ENCODE assay signal across 23 mouse cellular contexts in the genomic region with DNA sequence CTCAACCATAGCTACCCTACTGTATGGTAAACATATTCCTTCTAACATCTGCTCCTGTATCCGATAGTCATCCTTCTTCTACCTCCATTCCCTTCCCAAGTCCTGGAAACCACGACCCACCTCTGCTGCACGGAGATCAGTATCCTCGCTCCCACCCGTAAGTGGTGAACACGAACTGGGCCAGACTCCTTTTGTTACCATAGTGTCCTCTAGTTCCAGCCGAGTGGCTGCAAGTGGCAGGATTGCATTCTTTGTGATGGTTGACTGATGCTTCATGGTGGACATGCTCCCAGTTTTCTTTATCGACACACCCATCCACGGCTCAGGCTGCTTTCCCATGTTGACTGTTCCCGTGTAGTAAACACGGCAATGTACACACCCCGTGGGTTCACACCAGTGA.
DNase-seq lines count a peak whose midpoint lies in the region; ATAC-seq lines count a peak whose summit lies in the region.
"Had no signal": no experiment of that assay in that cellular context is flagged by ENCODE, and none has a peak within 500 bp of the region (broad histone marks: within the 10 kb centered on the region; RNA-seq: fewer than 3 reads in every experiment).

No protein-coding gene starts in this region.

- no peak overlapping the region for H3K4me2 ChIP-seq in embryonic facial prominence, embryonic 13.5 days
- no peak overlapping the region for H3K4me2 ChIP-seq in kidney, embryonic 15.5 days
- H3K4me2 ChIP-seq: embryonic facial prominence, embryonic 12.5 days; forebrain, embryonic 12.5 days; heart, embryonic 13.5 days; hindbrain, embryonic 12.5 days had no signal

- ATAC-seq in embryonic facial prominence, embryonic 13.5 days (ENCODE audit: insufficient number of reproducible peaks, insufficient read depth, low FRiP score, low TSS enrichment, low read depth): no peak
- ATAC-seq in kidney, embryonic 15.5 days (replicated peaks; ENCODE audit: low FRiP score): no peak
- no peak for ATAC-seq in megakaryocyte-erythroid progenitor cell, adult 5-6 weeks (replicated peaks; ENCODE audit: low FRiP score, low TSS enrichment, poor library complexity, severe bottlenecking)
- ATAC-seq: CD4-positive, CD25-positive, alpha-beta regulatory T cell, adult 4 months; forebrain, embryonic 16.5 days had no signal

- no peaks in the 10 kb centered on the region for H3K27me3 ChIP-seq in embryonic facial prominence, embryonic 13.5 days
- H3K27me3 ChIP-seq in embryonic facial prominence, embryonic 10.5 days (replicated peaks; ENCODE audit: low read depth, poor library complexity, severe bottlenecking): no peaks in the 10 kb centered on the region
- H3K27me3 ChIP-seq in kidney, embryonic 15.5 days: no peaks in the 10 kb centered on the region
- H3K27me3 ChIP-seq: embryonic facial prominence, embryonic 12.5 days; forebrain, embryonic 12.5 days; heart, embryonic 13.5 days; hindbrain, embryonic 12.5 days had no signal

- no peak overlapping the region for H3K9ac ChIP-seq in embryonic facial prominence, embryonic 13.5 days
- no peak overlapping the region for H3K9ac ChIP-seq in kidney, embryonic 15.5 days
- H3K9ac ChIP-seq: embryonic facial prominence, embryonic 12.5 days; forebrain, embryonic 12.5 days; heart, embryonic 13.5 days; hindbrain, embryonic 12.5 days had no signal

- no peaks in the 10 kb centered on the region for H3K36me3 ChIP-seq in embryonic facial prominence, embryonic 13.5 days
- 0 out of 2 replicates have a peak, but pooled peaks cover 2% of the 10 kb centered on the region for H3K36me3 ChIP-seq in embryonic facial prominence, embryonic 10.5 days (replicated peaks)
- H3K36me3 ChIP-seq in kidney, embryonic 15.5 days: no peaks in the 10 kb centered on the region
- H3K36me3 ChIP-seq: embryonic facial prominence, embryonic 12.5 days; forebrain, embryonic 12.5 days; heart, embryonic 13.5 days; hindbrain, embryonic 12.5 days had no signal

- H3K9me3 ChIP-seq in embryonic facial prominence, embryonic 13.5 days: no peaks in the 10 kb centered on the region
- H3K9me3 ChIP-seq in embryonic facial prominence, embryonic 10.5 days: no peaks in the 10 kb centered on the region
- no peaks in the 10 kb centered on the region for H3K9me3 ChIP-seq in kidney, embryonic 15.5 days (replicated peaks)
- H3K9me3 ChIP-seq: embryonic facial prominence, embryonic 12.5 days; forebrain, embryonic 12.5 days; G1E; heart, embryonic 13.5 days; hindbrain, embryonic 12.5 days had no signal

- H3K27ac ChIP-seq in embryonic facial prominence, embryonic 13.5 days: peak overlapping the region; percentile 17; the same call in 1 of the 2 replicates
- no peak overlapping the region for H3K27ac ChIP-seq in embryonic facial prominence, embryonic 10.5 days (replicated peaks)
- H3K27ac ChIP-seq in kidney, embryonic 15.5 days: peak overlapping the region; percentile 29; the same call in 1 of the 2 replicates
- H3K27ac ChIP-seq: embryonic facial prominence, embryonic 12.5 days; forebrain, embryonic 12.5 days; heart, embryonic 13.5 days; hindbrain, embryonic 12.5 days had no signal

- peaks cover 27% of the 10 kb centered on the region for H3K4me1 ChIP-seq in embryonic facial prominence, embryonic 13.5 days
- H3K4me1 ChIP-seq in embryonic facial prominence, embryonic 10.5 days: peaks cover 10% of the 10 kb centered on the region
- H3K4me1 ChIP-seq in kidney, embryonic 15.5 days: peaks cover 45% of the 10 kb centered on the region
- H3K4me1 ChIP-seq: forebrain, embryonic 12.5 days; hindbrain, embryonic 12.5 days had no signal

- WGBS in embryonic facial prominence, embryonic 13.5 days: 90% methylated on average over 12 of the region's 12 CpGs
- 89% methylated on average over 12 of the region's 12 CpGs for WGBS in embryonic facial prominence, embryonic 10.5 days
- 64% methylated on average over 12 of the region's 12 CpGs for WGBS in kidney, embryonic 15.5 days

- no peak overlapping the region for H3K4me3 ChIP-seq in embryonic facial prominence, embryonic 13.5 days
- H3K4me3 ChIP-seq in embryonic facial prominence, embryonic 10.5 days: no peak overlapping the region
- H3K4me3 ChIP-seq in kidney, embryonic 15.5 days (replicated peaks): no peak overlapping the region
- H3K4me3 ChIP-seq: embryonic facial prominence, embryonic 12.5 days; forebrain, embryonic 12.5 days; heart, embryonic 13.5 days; hindbrain, embryonic 12.5 days had no signal

- no peak for DNase-seq in embryonic facial prominence, embryonic 10.5 days (ENCODE audit: low spot score)
- DNase-seq in kidney, adult 18-20 months: no peak
- peak; percentile 1 for DNase-seq in ovary, postnatal 36 days (ENCODE audit: low spot score)
- no peak for DNase-seq in ovary, adult 18-20 months (ENCODE audit: low spot score)
- DNase-seq in urinary bladder, postnatal 10 days (ENCODE audit: low spot score): peak; percentile 5
- DNase-seq: adrenal gland, postnatal 10 days; B cell, adult 2 months; cerebellum, adult 11 months; cerebellum, adult 8-10 months; cerebellum, postnatal 14 days; embryo, embryonic 11 days; gastrocnemius, postnatal 14 days; heart, postnatal 4 days had no signal

Comparison
In these comparisons a context has a peak if more than half of its experiments do, and no peak if none do; other contexts are left out.
1. DNase-seq: peak in ovary, postnatal 36 days (single experiment) and urinary bladder, postnatal 10 days (single experiment); none in embryonic facial prominence, embryonic 10.5 days (single experiment), kidney, adult 18-20 months (single experiment) and ovary, adult 18-20 months (single experiment).